Mouse (Mus musculus): ENCODE data around the gene Igfbpl1. TPM values are rescaled to one million over a fixed set of nuclear protein-coding genes. Genes with fewer than 3 reads are reported as not detected.

The Igfbpl1 gene
- polyA plus RNA-seq, 1 experiment from 2014 or later, result 13.8 TPM

GRCm38 (mm10) chr4:45764141-45764494 is 62.6 kb downstream of the Igfbpl1 start:
- peaks cover 63% of the 10 kb centered on the region for H3K4me1 ChIP-seq
- H3K27me3 ChIP-seq (ENCODE audit: low read depth, poor library complexity, severe bottlenecking), result peaks cover 100% of the 10 kb centered on the region
- H3K27ac ChIP-seq (replicated peaks), result peak overlapping the region; percentile 68; the same call in 1 of the 2 replicates
- no peak for DNase-seq (ENCODE audit: low spot score)
- 9% methylated on average over 10 of the region's 10 CpGs for WGBS
- no peaks in the 10 kb centered on the region; the same call in 1 of the 2 replicates for H3K9me3 ChIP-seq (replicated peaks)
- H3K4me3 ChIP-seq, result peak overlapping the region; percentile 43
- no peaks in the 10 kb centered on the region for H3K36me3 ChIP-seq

GRCm38 (mm10) chr4:45763288-45764140 is 63.2 kb downstream of the Igfbpl1 start:
- H3K4me1 ChIP-seq, result peaks cover 57% of the 10 kb centered on the region
- peak overlapping the region; percentile 43 for H3K4me3 ChIP-seq
- H3K27ac ChIP-seq (replicated peaks), result peak overlapping the region; percentile 68
- 3% methylated on average over 18 of the region's 18 CpGs for WGBS
- no peaks in the 10 kb centered on the region for H3K36me3 ChIP-seq
- no peaks in the 10 kb centered on the region; the same call in 1 of the 2 replicates for H3K9me3 ChIP-seq (replicated peaks)
- peaks cover 100% of the 10 kb centered on the region for H3K27me3 ChIP-seq (ENCODE audit: low read depth, poor library complexity, severe bottlenecking)
- DNase-seq (ENCODE audit: low spot score), result peak; percentile 46

- peaks cover 50% of the 10 kb centered on the region for H3K4me1 ChIP-seq
These were observed 64.1 kb downstream of the Igfbpl1 start for GRCm38 (mm10) chr4:45762600-45762999.

More at GRCm38 (mm10) chr4:45762600-45762999, 64.1 kb downstream of the Igfbpl1 start:
- no peak overlapping the region for H3K4me3 ChIP-seq
- DNase-seq (ENCODE audit: low spot score), result no peak
- no peaks in the 10 kb centered on the region for H3K36me3 ChIP-seq
- H3K9me3 ChIP-seq (replicated peaks), result no peaks in the 10 kb centered on the region; the same call in 1 of the 2 replicates
- no peak overlapping the region for H3K27ac ChIP-seq (replicated peaks)
- H3K27me3 ChIP-seq (ENCODE audit: low read depth, poor library complexity, severe bottlenecking), result peaks cover 99% of the 10 kb centered on the region
- WGBS, result 76% methylated on average over 4 of the region's 4 CpGs

Other genes with a start within 250 kb of the Igfbpl1 start
- gene Aldh1b1, start 27.9 kb downstream of the Igfbpl1 start, polyA plus RNA-seq (2016; fragmentation: Nextera tagmentation; extraction: Ambion mirVana), result 4.6 and 5.1 TPM in 2 replicates
- 0.11 and 0.17 TPM in 2 replicates for gene Stra6l, start 21.7 kb upstream of the Igfbpl1 start, polyA plus RNA-seq (2016; fragmentation: Nextera tagmentation; extraction: Ambion mirVana)
- gene Ccdc180, start 63.4 kb upstream of the Igfbpl1 start, polyA plus RNA-seq (2016; fragmentation: Nextera tagmentation; extraction: Ambion mirVana), result 0.02 TPM in 1 of 2 replicates, not detected in the other
- 10.4 and 10.9 TPM in 2 replicates for gene Tdrd7, start 138.4 kb upstream of the Igfbpl1 start, polyA plus RNA-seq (2016; fragmentation: Nextera tagmentation; extraction: Ambion mirVana)
- 1.6 and 3.0 TPM in 2 replicates for gene Tmod1, start 212.0 kb upstream of the Igfbpl1 start, polyA plus RNA-seq (2016; fragmentation: Nextera tagmentation; extraction: Ambion mirVana)